Mouse (Mus musculus) hindbrain, embryonic 16.5 days (tissue): ENCODE data around the gene Tmem203. TPM values are rescaled to one million over a fixed set of nuclear protein-coding genes. Genes with fewer than 3 reads are reported as not detected.

Experiments
- ATAC-seq: fragments of 200-750 bp; cut with Nextera tagmentation; 2 replicates; pipeline ENCODE4 v1.8.0; 2017; ENCODE audit warnings: moderate TSS enrichment, moderate library complexity
- H3K27ac ChIP-seq: fragments of 300-500 bp; sonication (generic); 2 replicates; pipeline ENCODE4 v1.5.1; 2014; ENCODE audit warnings: low read depth, mild to moderate bottlenecking, control low read depth, low read length, moderate library complexity
- H3K27me3 ChIP-seq: fragments of 300-500 bp; sonication (generic); replicated peaks from 2 replicates; pipeline ENCODE4 v1.6.1; 2014; ENCODE audit warnings: low read length; ENCODE audit not compliant: control insufficient read depth, insufficient read depth
- H3K36me3 ChIP-seq: fragments of 300-500 bp; sonication (generic); 2 replicates; pipeline ENCODE4 v1.6.1; 2014; ENCODE audit warnings: mild to moderate bottlenecking, low read length, moderate library complexity, mixed read lengths; ENCODE audit not compliant: control insufficient read depth, insufficient read depth
- H3K4me1 ChIP-seq: fragments of 300-500 bp; sonication (generic); 2 replicates; pipeline ENCODE4 v1.6.1; 2014; ENCODE audit warnings: low read depth, low read length; ENCODE audit not compliant: control insufficient read depth, insufficient read depth
- H3K4me2 ChIP-seq: fragments of 300-500 bp; sonication (generic); 2 replicates; pipeline ENCODE4 v1.6.1; 2014; ENCODE audit warnings: mild to moderate bottlenecking, low read length, control low read depth, moderate library complexity
- H3K4me3 ChIP-seq: fragments of 300-500 bp; sonication (generic); 2 replicates; pipeline ENCODE4 v1.5.1; 2014; ENCODE audit warnings: mild to moderate bottlenecking, low read length, control low read depth, moderate library complexity
- H3K9ac ChIP-seq: fragments of 300-500 bp; sonication (generic); 2 replicates; pipeline ENCODE4 v1.6.1; 2014; ENCODE audit warnings: low read depth, mild to moderate bottlenecking, control low read depth, low read length, moderate library complexity
- H3K9me3 ChIP-seq: fragments of 300-500 bp; sonication (generic); 2 replicates; pipeline ENCODE4 v1.6.1; 2014; ENCODE audit warnings: mild to moderate bottlenecking, low read length, moderate library complexity; ENCODE audit not compliant: control insufficient read depth
- WGBS: fragments of 180-500 bp; shearing (Covaris S2); extraction: QIAGEN DNeasy Blood & Tissue Kit; methylation state at CpG from one replicate; pipeline ENCODE4 v1.1.7; 2014; 5-methylcytosine and 5-hydroxymethylcytosine counted together
- polyA plus RNA-seq: library from polyadenylated mRNA; unstranded; fragments of >200 nt; fragmentation: Nextera tagmentation; extraction: Ambion mirVana; gene quantifications from 2 replicates; pipeline ENCODE4 v1.2.1, GENCODE M21; 2015

The Tmem203 gene
- polyA plus RNA-seq, 1 experiment from 2014 or later: 16.6 TPM

DNA sequence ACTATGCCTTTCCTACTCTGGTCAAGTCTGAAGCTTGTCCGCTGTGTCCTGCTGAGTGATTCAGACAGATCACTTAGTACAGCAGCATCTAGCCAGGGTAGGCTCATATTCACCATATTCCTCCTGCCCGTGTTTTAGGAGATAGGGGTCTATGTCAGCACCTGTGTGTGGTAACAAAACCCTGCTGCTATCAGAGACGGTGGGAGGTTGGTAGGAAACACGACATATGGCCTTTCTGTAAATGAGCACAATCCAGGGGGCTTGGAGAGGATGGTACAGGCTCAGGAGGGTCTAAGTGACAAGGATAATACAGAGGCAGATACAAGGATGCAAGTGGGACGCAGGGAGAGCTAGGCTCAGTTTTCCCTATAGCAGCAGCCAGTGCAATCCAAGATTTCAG is 25.7 kb upstream of the Tmem203 start:
- Histone ChIP-seq H3K27me3 (0 out of 2 replicates have a peak, but pooled peaks cover 2% of the 10 kb centered on the region), H3K36me3 (no peaks in the 10 kb centered on the region), H3K9ac (no peak overlapping the region), H3K27ac (no peak overlapping the region), H3K4me2 (no peak overlapping the region), H3K4me3 (no peak overlapping the region), H3K9me3 (no peaks in the 10 kb centered on the region), H3K4me1 (peaks cover 7% of the 10 kb centered on the region)
- WGBS: 80% methylated on average over 5 of the region's 5 CpGs
- no peak for ATAC-seq

GRCm38 (mm10) chr2:25230581-25230980 is 24.7 kb upstream of the Tmem203 start:
- WGBS: 90% methylated on average over 7 of the region's 7 CpGs
- H3K4me2 ChIP-seq: no peak overlapping the region
- no peaks in the 10 kb centered on the region for H3K9me3 ChIP-seq
- no peak for ATAC-seq
- H3K4me3 ChIP-seq: no peak overlapping the region
- H3K27ac ChIP-seq: no peak overlapping the region
- no peak overlapping the region for H3K9ac ChIP-seq
- H3K27me3 ChIP-seq: 0 out of 2 replicates have a peak, but pooled peaks cover 2% of the 10 kb centered on the region
- H3K36me3 ChIP-seq: no peaks in the 10 kb centered on the region
- H3K4me1 ChIP-seq: peaks cover 5% of the 10 kb centered on the region

DNA sequence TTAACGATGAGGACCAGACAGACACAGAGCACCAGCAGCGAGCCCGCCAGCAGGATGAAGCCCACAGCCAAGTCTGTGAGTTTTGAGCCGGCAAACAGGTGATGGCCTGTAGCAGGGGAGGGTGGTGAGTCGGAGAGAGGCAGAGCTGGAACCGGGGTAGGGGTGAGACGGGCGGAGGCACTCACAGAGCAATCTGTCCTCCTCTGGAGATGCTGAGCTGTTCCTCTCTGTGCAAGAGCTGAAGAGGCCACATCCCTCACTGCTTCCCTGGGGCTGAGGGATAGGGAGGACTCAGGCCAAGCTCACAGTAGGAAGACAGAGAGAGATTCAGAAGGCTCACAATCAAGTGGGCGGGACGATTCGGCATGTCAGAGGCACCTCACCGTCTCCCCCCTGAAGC is 24.2 kb upstream of the Tmem203 start:
- no peaks in the 10 kb centered on the region for H3K36me3 ChIP-seq
- no peak overlapping the region for H3K4me3 ChIP-seq
- H3K9ac ChIP-seq: no peak overlapping the region
- ATAC-seq: no peak
- H3K4me2 ChIP-seq: no peak overlapping the region
- H3K27ac ChIP-seq: no peak overlapping the region
- no peaks in the 10 kb centered on the region for H3K9me3 ChIP-seq
- peaks cover 3% of the 10 kb centered on the region; the same call in 1 of the 2 replicates for H3K4me1 ChIP-seq
- WGBS: 51% methylated on average over 12 of the region's 12 CpGs
- 0 out of 2 replicates have a peak, but pooled peaks cover 2% of the 10 kb centered on the region for H3K27me3 ChIP-seq

GRCm38 (mm10) chr2:25233421-25233820 is 21.8 kb upstream of the Tmem203 start:
- H3K27ac ChIP-seq: no peak overlapping the region
- H3K27me3 ChIP-seq: 0 out of 2 replicates have a peak, but pooled peaks cover 2% of the 10 kb centered on the region
- H3K4me1 ChIP-seq: peaks cover 3% of the 10 kb centered on the region; the same call in 1 of the 2 replicates
- ATAC-seq: no peak
- no peak overlapping the region for H3K4me3 ChIP-seq
- H3K9me3 ChIP-seq: no peaks in the 10 kb centered on the region
- H3K9ac ChIP-seq: no peak overlapping the region
- WGBS: 81% methylated on average over 4 of the region's 4 CpGs
- no peak overlapping the region for H3K4me2 ChIP-seq
- no peaks in the 10 kb centered on the region for H3K36me3 ChIP-seq

GRCm38 (mm10) chr2:25234050-25234449 is 21.2 kb upstream of the Tmem203 start, which contains the start of gene Slc34a3:
Gene Slc34a3 (minus strand): TSS chr2:25234364.
- H3K4me2 ChIP-seq: no peak within 1 kb of the TSS
- H3K36me3 ChIP-seq: no peaks in the 10 kb centered on the region
- ATAC-seq: no peak
- no peak within 1 kb of the TSS for H3K4me3 ChIP-seq
- 88% methylated on average over 3 of the region's 3 CpGs for WGBS
- H3K27me3 ChIP-seq: peaks cover 3% of the 10 kb centered on the region; the same call in 1 of the 2 replicates
- H3K27ac ChIP-seq: no peak within 1 kb of the TSS
- no peaks in the 10 kb centered on the region for H3K9me3 ChIP-seq
- no peaks in the 10 kb centered on the region for H3K4me1 ChIP-seq
- no peak within 1 kb of the TSS for H3K9ac ChIP-seq

DNA sequence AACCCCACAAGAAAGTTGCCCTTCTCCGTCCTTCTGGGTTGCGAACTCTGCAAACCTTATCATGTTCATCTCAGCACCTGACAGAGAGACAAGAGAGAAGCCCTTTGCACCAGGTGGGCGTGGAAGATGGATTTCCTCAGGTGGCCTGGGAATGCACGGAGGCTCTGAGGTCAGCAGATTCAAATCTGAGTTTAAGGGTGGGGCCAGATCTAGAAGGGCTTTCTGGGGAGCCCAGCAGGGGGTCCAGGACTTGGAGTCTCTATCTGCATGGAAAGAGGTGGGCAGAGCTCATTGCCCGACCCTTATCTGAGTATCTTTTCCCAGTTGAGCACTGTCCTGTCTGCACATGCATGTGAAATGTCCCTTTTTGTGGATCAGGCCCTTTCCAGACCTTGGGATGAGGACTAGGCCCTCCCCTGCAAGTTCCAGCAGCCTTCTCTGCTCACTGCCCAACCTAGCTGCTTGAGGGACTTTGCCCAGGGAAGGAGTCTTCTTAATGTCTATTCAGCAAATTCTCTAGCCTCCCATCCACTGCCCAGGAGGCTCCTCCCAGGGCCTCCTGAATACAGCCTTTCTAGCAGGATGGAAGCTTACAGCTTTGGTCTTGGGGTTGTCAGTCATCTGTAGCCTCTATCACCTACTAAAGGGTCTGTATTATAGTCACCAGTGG is 20.6 kb upstream of the Tmem203 start:
- H3K4me1 ChIP-seq: no peaks in the 10 kb centered on the region
- ATAC-seq: no peak
- no peak overlapping the region for H3K4me3 ChIP-seq
- no peak overlapping the region for H3K9ac ChIP-seq
- WGBS: 78% methylated on average over 5 of the region's 5 CpGs
- H3K9me3 ChIP-seq: no peaks in the 10 kb centered on the region
- H3K4me2 ChIP-seq: no peak overlapping the region
- peaks cover 4% of the 10 kb centered on the region; the same call in 1 of the 2 replicates for H3K27me3 ChIP-seq
- H3K36me3 ChIP-seq: no peaks in the 10 kb centered on the region
- H3K27ac ChIP-seq: no peak overlapping the region

GRCm38 (mm10) chr2:25236614-25237013 is 18.6 kb upstream of the Tmem203 start, which contains the start of gene Rnf224:
Gene Rnf224 (minus strand): TSS chr2:25236787.
- Histone ChIP-seq H3K4me2 (no peak within 1 kb of the TSS), H3K9me3 (no peaks in the 10 kb centered on the region), H3K4me3 (no peak within 1 kb of the TSS), H3K9ac (no peak within 1 kb of the TSS), H3K4me1 (peaks cover 10% of the 10 kb centered on the region), H3K27me3 (peaks cover 4% of the 10 kb centered on the region; the same call in 1 of the 2 replicates), H3K27ac (no peak within 1 kb of the TSS), H3K36me3 (no peaks in the 10 kb centered on the region)
- ATAC-seq: no peak
- WGBS: 37% methylated on average over 8 of the region's 8 CpGs

- Histone ChIP-seq H3K4me2 (no peak overlapping the region), H3K27ac (no peak overlapping the region), H3K4me1 (peaks cover 12% of the 10 kb centered on the region), H3K27me3 (peaks cover 4% of the 10 kb centered on the region; the same call in 1 of the 2 replicates), H3K4me3 (no peak overlapping the region), H3K36me3 (no peaks in the 10 kb centered on the region), H3K9ac (no peak overlapping the region), H3K9me3 (no peaks in the 10 kb centered on the region)
- 77% methylated on average over 4 of the region's 4 CpGs for WGBS
- ATAC-seq: no peak
These were observed 17.7 kb upstream of the Tmem203 start for GRCm38 (mm10) chr2:25237522-25237921.

- Histone ChIP-seq H3K27me3 (peaks cover 2% of the 10 kb centered on the region; the same call in 1 of the 2 replicates), H3K4me1 (peaks cover 18% of the 10 kb centered on the region)
These were observed 17.1 kb upstream of the Tmem203 start for GRCm38 (mm10) chr2:25238106-25238505.

More at GRCm38 (mm10) chr2:25238106-25238505, 17.1 kb upstream of the Tmem203 start:
- Histone ChIP-seq H3K9me3 (no peaks in the 10 kb centered on the region), H3K36me3 (no peaks in the 10 kb centered on the region), H3K4me2 (no peak overlapping the region), H3K4me3 (no peak overlapping the region), H3K27ac (no peak overlapping the region), H3K9ac (no peak overlapping the region)
- no peak for ATAC-seq
